Comparison of ENCODE assay signal across 17 mouse cellular contexts in the genomic region with DNA sequence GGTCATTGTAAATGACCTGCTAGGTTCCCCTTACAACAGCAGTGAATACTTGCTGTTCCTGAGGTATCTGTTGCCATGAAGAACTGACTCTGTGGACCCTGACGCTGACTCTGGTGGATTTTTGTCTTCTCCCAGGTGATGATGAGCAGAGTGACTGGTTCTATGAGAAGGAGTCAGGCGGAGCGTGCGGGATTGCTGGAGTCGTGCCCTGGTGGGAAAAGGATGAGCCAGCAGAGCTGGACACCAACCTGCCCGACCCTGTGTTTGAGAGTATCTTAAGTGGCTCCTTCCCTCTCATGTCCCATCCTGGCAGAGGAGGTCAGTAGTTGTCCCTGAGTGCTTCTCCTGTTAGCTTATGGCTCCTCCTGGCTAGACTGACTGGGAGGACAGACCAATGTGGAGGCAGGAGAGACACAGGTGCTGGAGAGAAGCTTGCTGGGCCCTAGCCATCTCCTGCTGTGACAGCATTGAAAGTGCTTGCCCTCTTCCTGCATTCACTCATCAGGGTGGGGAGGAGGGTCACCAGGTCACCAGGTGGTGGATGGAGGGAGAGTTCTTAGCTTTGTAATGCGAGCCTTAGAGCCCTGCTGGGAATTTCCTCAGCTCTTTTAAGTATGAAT. TPM values are rescaled to one million over a fixed set of nuclear protein-coding genes. Genes with fewer than 3 reads are reported as not detected.
A peak's percentile ranks its signal among the peaks of the same experiment; 100 is the strongest.
DNase-seq lines count a peak whose midpoint lies in the region; ATAC-seq lines count a peak whose summit lies in the region.
"Had no signal": no experiment of that assay in that cellular context is flagged by ENCODE, and none has a peak within 500 bp of the region (broad histone marks: within the 10 kb centered on the region; RNA-seq: fewer than 3 reads in every experiment).

No protein-coding gene starts in this region.

- no peak for ATAC-seq in neural tube, embryonic 15.5 days (ENCODE audit: low FRiP score)
- ATAC-seq: CD4-positive, CD25-positive, alpha-beta regulatory T cell, adult 4 months; forebrain, embryonic 14.5 days; liver, postnatal 0 days; midbrain, embryonic 13.5 days had no signal

- no peaks in the 10 kb centered on the region for H3K36me3 ChIP-seq in neural tube, embryonic 15.5 days

- WGBS in neural tube, embryonic 15.5 days, result 61% methylated on average over 7 of the region's 7 CpGs

- H3K4me3 ChIP-seq in neural tube, embryonic 15.5 days (replicated peaks), result no peak overlapping the region
- H3K4me3 ChIP-seq: heart, embryonic 15.5 days; midbrain, embryonic 13.5 days had no signal

- H3K27me3 ChIP-seq in neural tube, embryonic 15.5 days (replicated peaks), result no peaks in the 10 kb centered on the region
- H3K27me3 ChIP-seq: heart, embryonic 15.5 days; midbrain, embryonic 13.5 days had no signal

- H3K27ac ChIP-seq in neural tube, embryonic 15.5 days (replicated peaks), result no peak overlapping the region
- H3K27ac ChIP-seq: heart, embryonic 15.5 days; midbrain, embryonic 13.5 days had no signal

- DNase-seq in neural tube, embryonic 10.5 days (ENCODE audit: extremely low spot score, low spot score), result peak; percentile 32
- peak; percentile 60 for DNase-seq in cerebellum, adult 11-12 months
- DNase-seq in cerebellum, postnatal 36 days, result peak; percentile 53 to 58
- no peak for DNase-seq in spleen, adult 18-20 months
- no peak for DNase-seq in heart, adult 9 months (ENCODE audit: low spot score in 2 of 2)
- DNase-seq in ovary, postnatal 36 days (ENCODE audit: low spot score), result no peak
- DNase-seq: kidney, adult 11 months; kidney, postnatal 25 days; liver, postnatal 0 days; lung, postnatal 4 days; right cerebral cortex, postnatal 4 days; thymus, adult 2 months had no signal

- no peak overlapping the region for H3K9ac ChIP-seq in neural tube, embryonic 15.5 days (replicated peaks)
- H3K9ac ChIP-seq: heart, embryonic 15.5 days; liver, postnatal 0 days; midbrain, embryonic 13.5 days had no signal

- H3K4me2 ChIP-seq in neural tube, embryonic 15.5 days, result no peak overlapping the region
- H3K4me2 ChIP-seq: heart, embryonic 15.5 days; midbrain, embryonic 13.5 days had no signal

- no peaks in the 10 kb centered on the region for H3K9me3 ChIP-seq in neural tube, embryonic 15.5 days (replicated peaks)
- H3K9me3 ChIP-seq: heart, embryonic 15.5 days; midbrain, embryonic 13.5 days had no signal

- no peaks in the 10 kb centered on the region for H3K4me1 ChIP-seq in neural tube, embryonic 15.5 days
- H3K4me1 ChIP-seq: midbrain, embryonic 13.5 days had no signal

RNA-seq across cellular contexts. Expression of gene Gpatch2, which starts 17.8 kb away (rescaled TPM):
- polyA plus RNA-seq in neural tube, embryonic 15.5 days (2015; fragmentation: Nextera tagmentation; extraction: Ambion mirVana), result 14.3 and 16.5 TPM in 2 replicates

RNA-seq across cellular contexts. Expression of gene Spata17, which starts 17.8 kb away (rescaled TPM):
- polyA plus RNA-seq in neural tube, embryonic 15.5 days (2015; fragmentation: Nextera tagmentation; extraction: Ambion mirVana), result 1.8 and 2.0 TPM in 2 replicates
- polyA plus RNA-seq: CD4-positive, CD25-positive, alpha-beta regulatory T cell, adult 4 months had no signal

Comparison
In these comparisons a context has a peak if more than half of its experiments do, and no peak if none do; other contexts are left out.
1. DNase-seq: peak in neural tube, embryonic 10.5 days (single experiment), cerebellum, adult 11-12 months (single experiment) and cerebellum, postnatal 36 days (2 of 2); none in spleen, adult 18-20 months (0 of 2), heart, adult 9 months (0 of 2) and ovary, postnatal 36 days (single experiment).